Mouse (Mus musculus) neural tube, embryonic 15.5 days (tissue): ENCODE results near the gene Mpv17. TPM values are rescaled to one million over a fixed set of nuclear protein-coding genes. Genes with fewer than 3 reads are reported as not detected.

ENCODE experiments used
- ATAC-seq: fragments of 200-750 bp; cut with Nextera tagmentation; 2 replicates; pipeline ENCODE4 v1.8.0; 2017; ENCODE audit warnings: mild to moderate bottlenecking, moderate TSS enrichment, moderate library complexity; ENCODE audit not compliant: low FRiP score
- H3K27ac ChIP-seq: fragments of 300-500 bp; sonication (generic); replicated peaks from 2 replicates; pipeline ENCODE4 v1.5.1; 2015; ENCODE audit warnings: mild to moderate bottlenecking, inconsistent platforms
- H3K27me3 ChIP-seq: fragments of 300-500 bp; sonication (generic); replicated peaks from 2 replicates; pipeline ENCODE4 v1.6.1; 2015; ENCODE audit warnings: inconsistent platforms
- H3K36me3 ChIP-seq: fragments of 300-500 bp; sonication (generic); 2 replicates; pipeline ENCODE4 v1.6.1; 2015; ENCODE audit warnings: inconsistent platforms
- H3K4me1 ChIP-seq: fragments of 300-500 bp; sonication (generic); 2 replicates; pipeline ENCODE4 v1.6.1; 2015; ENCODE audit warnings: inconsistent platforms
- H3K4me2 ChIP-seq: fragments of 300-500 bp; sonication (generic); 2 replicates; pipeline ENCODE4 v1.6.1; 2015; ENCODE audit warnings: inconsistent platforms, mild to moderate bottlenecking, moderate library complexity
- H3K4me3 ChIP-seq: fragments of 300-500 bp; sonication (generic); replicated peaks from 2 replicates; pipeline ENCODE4 v1.5.1; 2015; ENCODE audit warnings: mild to moderate bottlenecking, inconsistent platforms
- H3K9ac ChIP-seq: fragments of 300-500 bp; sonication (generic); replicated peaks from 2 replicates; pipeline ENCODE4 v1.6.1; 2015; ENCODE audit warnings: mild to moderate bottlenecking, inconsistent platforms
- H3K9me3 ChIP-seq: fragments of 300-500 bp; sonication (generic); replicated peaks from 2 replicates; pipeline ENCODE4 v1.6.1; 2016; ENCODE audit warnings: inconsistent platforms
- WGBS: fragments of 180-500 bp; shearing (Covaris S2); methylation state at CpG from one replicate; pipeline ENCODE4 v1.1.7; 2015; ENCODE audit warnings: mixed read lengths; 5-methylcytosine and 5-hydroxymethylcytosine counted together
- polyA plus RNA-seq: library from polyadenylated mRNA; unstranded; fragments of >200 nt; fragmentation: Nextera tagmentation; extraction: Ambion mirVana; gene quantifications from 2 replicates; pipeline ENCODE4 v1.2.1, GENCODE M21; 2015

The Mpv17 gene
- polyA plus RNA-seq, 1 experiment from 2014 or later: 57.4 TPM

DNA sequence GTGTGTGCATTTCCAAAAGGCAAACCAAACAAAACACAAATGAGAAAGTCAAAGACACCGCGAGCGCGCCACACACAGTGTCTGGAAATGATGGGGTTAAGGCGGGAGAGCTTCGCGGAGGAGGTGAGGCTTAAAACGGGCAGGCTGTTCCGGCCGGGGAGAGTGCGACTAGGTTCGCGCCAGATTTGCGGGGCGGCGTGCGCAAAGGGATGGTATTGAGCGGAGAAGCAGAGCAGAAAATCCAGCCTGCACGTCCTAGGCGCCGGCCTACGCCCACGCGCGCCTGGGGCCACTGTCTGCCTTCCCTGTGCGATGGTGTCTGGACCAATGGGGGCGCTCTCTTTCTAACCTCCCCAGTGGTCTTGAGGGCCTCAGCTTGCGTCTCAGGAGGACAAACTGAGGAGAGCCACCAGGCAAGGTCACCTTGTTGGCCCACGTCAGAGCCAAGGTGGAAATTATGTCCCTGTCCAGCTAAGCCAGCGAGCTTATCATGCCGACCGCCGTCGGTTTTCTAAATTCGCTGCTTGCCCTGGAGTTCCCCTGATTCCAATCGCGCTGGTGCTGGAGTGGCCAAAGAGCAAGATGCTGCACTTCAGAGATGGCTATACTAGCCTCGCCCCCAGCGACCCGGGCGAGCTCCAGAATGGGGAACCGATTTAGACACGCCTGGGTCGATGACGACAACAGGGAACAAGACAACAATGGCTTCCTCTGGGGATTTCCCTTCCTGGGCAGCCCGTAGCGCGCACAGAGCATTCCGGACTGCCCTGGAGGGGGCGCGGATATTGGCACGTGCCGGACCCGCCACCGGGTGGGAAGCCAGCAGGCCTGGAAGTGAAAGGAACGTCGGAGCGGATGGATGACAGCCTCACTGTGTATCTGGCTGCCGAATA lies 59.0 kb downstream of the Mpv17 start:
- Histone ChIP-seq H3K9ac (0 out of 2 replicates have a peak overlapping the region, but pooled peaks have one; percentile 30), H3K4me2 (peak overlapping the region; percentile 68), H3K4me1 (peaks cover 54% of the 10 kb centered on the region)

GRCm38 (mm10) chr5:31094100-31094798 lies 59.8 kb downstream of the Mpv17 start:
- H3K9me3 ChIP-seq: no peaks in the 10 kb centered on the region
- no peak overlapping the region for H3K9ac ChIP-seq
- WGBS: 1% methylated on average over 29 of the region's 29 CpGs
- no peak overlapping the region for H3K27ac ChIP-seq
- peak overlapping the region; percentile 68 for H3K4me2 ChIP-seq
- ATAC-seq: no peak
- H3K4me3 ChIP-seq: peak overlapping the region; percentile 53
- H3K27me3 ChIP-seq: peaks cover 81% of the 10 kb centered on the region
- peaks cover 54% of the 10 kb centered on the region for H3K4me1 ChIP-seq
- H3K36me3 ChIP-seq: no peaks in the 10 kb centered on the region

More for the DNA sequence above, 59.0 kb downstream of the Mpv17 start:
- Histone ChIP-seq H3K27ac (no peak overlapping the region), H3K9me3 (no peaks in the 10 kb centered on the region), H3K4me3 (peak overlapping the region; percentile 53), H3K27me3 (peaks cover 73% of the 10 kb centered on the region), H3K36me3 (no peaks in the 10 kb centered on the region)
- no peak for ATAC-seq
- WGBS: under 1% methylated on average over 59 of the region's 59 CpGs

DNA sequence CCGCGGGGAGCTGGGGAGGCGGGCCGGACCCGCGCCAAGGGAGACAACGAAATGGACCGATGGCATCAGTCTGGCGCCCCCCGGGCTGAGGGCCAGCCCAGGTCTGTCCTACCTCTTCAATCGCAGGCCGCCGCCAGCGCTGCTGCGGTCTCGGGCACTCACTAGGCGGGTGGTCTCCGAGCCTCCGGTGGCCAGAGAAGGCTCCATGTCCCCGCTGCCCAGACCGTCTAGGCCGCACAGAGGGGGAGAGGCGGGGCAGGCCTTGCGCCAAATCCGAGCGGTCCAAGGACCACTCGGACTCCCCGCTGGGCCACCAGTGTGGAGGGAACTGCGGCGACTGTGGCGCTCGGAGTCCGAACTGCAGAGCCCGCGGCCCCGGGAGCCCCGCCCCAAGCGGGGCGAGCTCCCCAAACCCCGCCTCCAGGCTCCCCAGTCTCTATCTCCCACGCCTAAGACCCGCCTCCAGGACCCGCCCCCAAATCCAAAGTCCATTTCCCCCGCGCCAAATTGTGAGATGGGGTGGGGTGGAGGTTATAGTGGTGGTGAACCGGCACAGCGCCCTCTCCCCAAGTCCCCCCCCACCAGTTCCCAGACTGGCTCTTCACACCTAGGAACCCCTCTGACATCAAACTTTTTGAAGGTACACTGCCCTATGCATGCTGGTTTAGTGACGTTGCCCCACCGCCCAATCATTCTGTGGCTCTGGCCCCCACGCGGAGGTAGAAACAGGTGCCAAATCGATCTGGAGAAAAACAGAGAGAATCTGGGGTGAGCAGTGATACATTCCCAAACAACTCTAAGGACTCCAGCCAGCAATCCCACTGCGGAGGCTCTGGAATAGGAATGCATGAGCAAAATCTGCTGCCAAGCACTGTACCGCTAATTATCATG lies 60.7 kb downstream of the Mpv17 start:
- no peaks in the 10 kb centered on the region for H3K9me3 ChIP-seq
- H3K4me3 ChIP-seq: peak overlapping the region; percentile 53
- ATAC-seq: peak; percentile 83
- peak overlapping the region; percentile 70 for H3K9ac ChIP-seq
- H3K36me3 ChIP-seq: no peaks in the 10 kb centered on the region
- peak overlapping the region; percentile 61 for H3K27ac ChIP-seq
- H3K27me3 ChIP-seq: peaks cover 80% of the 10 kb centered on the region
- WGBS: under 1% methylated on average over 49 of the region's 54 CpGs
- H3K4me2 ChIP-seq: peak overlapping the region; percentile 68
- peaks cover 54% of the 10 kb centered on the region for H3K4me1 ChIP-seq

- H3K27ac ChIP-seq: peak overlapping the region; percentile 61
- peaks cover 75% of the 10 kb centered on the region for H3K27me3 ChIP-seq
- no peak for ATAC-seq
Measured at GRCm38 (mm10) chr5:31092231-31092975, 61.6 kb downstream of the Mpv17 start.

More at GRCm38 (mm10) chr5:31092231-31092975, 61.6 kb downstream of the Mpv17 start:
- peak overlapping the region; percentile 68 for H3K4me2 ChIP-seq
- H3K36me3 ChIP-seq: no peaks in the 10 kb centered on the region
- H3K4me1 ChIP-seq: peaks cover 54% of the 10 kb centered on the region
- WGBS: 3% methylated on average over 25 of the region's 53 CpGs
- peak overlapping the region; percentile 53 for H3K4me3 ChIP-seq
- no peaks in the 10 kb centered on the region for H3K9me3 ChIP-seq
- H3K9ac ChIP-seq: peak overlapping the region; percentile 70

Other genes with a start within 250 kb of the Mpv17 start
- 244 and 282 TPM in 2 replicates for gene Ost4, start 246.5 kb downstream of the Mpv17 start, polyA plus RNA-seq
- gene Emilin1, start 240.8 kb downstream of the Mpv17 start, polyA plus RNA-seq: 24.5 and 52.1 TPM in 2 replicates
- gene Khk, start 232.8 kb downstream of the Mpv17 start, polyA plus RNA-seq: 12.7 and 17.0 TPM in 2 replicates
- 68.9 and 80.2 TPM in 2 replicates for gene Cgref1, start 208.7 kb downstream of the Mpv17 start, polyA plus RNA-seq
- 124 and 125 TPM in 2 replicates for gene Preb, start 193.9 kb downstream of the Mpv17 start, polyA plus RNA-seq
- gene Tcf23, start 185.6 kb downstream of the Mpv17 start, polyA plus RNA-seq: 0.13 TPM in 1 of 2 replicates, not detected in the other
- gene Atraid, start 105.9 kb downstream of the Mpv17 start, polyA plus RNA-seq: 173 and 179 TPM in 2 replicates
- gene Slc5a6, start 105.3 kb downstream of the Mpv17 start, polyA plus RNA-seq: 16.7 and 17.8 TPM in 2 replicates
- gene Cad, start 99.5 kb downstream of the Mpv17 start, polyA plus RNA-seq: 11.6 and 13.5 TPM in 2 replicates
- gene Dnajc5g, start 48.0 kb downstream of the Mpv17 start, polyA plus RNA-seq: not detected in 2 replicates
- 44.9 and 55.5 TPM in 2 replicates for gene Slc30a3, start 46.0 kb downstream of the Mpv17 start, polyA plus RNA-seq
- gene Trim54, start 37.5 kb downstream of the Mpv17 start, polyA plus RNA-seq: 0.33 and 1.5 TPM in 2 replicates
- gene Ucn, start 15.4 kb downstream of the Mpv17 start, polyA plus RNA-seq: 0.41 TPM in 1 of 2 replicates, not detected in the other
- gene Gm29609, start 25.7 kb upstream of the Mpv17 start, polyA plus RNA-seq: 1.5 and 1.9 TPM in 2 replicates
- gene Gtf3c2, start 25.9 kb upstream of the Mpv17 start, polyA plus RNA-seq: 54.0 and 61.9 TPM in 2 replicates
- gene Snx17, start 39.0 kb upstream of the Mpv17 start, polyA plus RNA-seq: 111 and 120 TPM in 2 replicates
- gene Eif2b4, start 39.2 kb upstream of the Mpv17 start, polyA plus RNA-seq: 86.8 and 90.4 TPM in 2 replicates
- gene Zfp513, start 48.1 kb upstream of the Mpv17 start, polyA plus RNA-seq: 14.2 and 14.9 TPM in 2 replicates
- gene Ppm1g, start 66.4 kb upstream of the Mpv17 start, polyA plus RNA-seq: 167 and 173 TPM in 2 replicates
- gene Nrbp1, start 86.6 kb upstream of the Mpv17 start, polyA plus RNA-seq: 166 and 168 TPM in 2 replicates
- gene Gm9970, start 87.0 kb upstream of the Mpv17 start, polyA plus RNA-seq: 0.36 and 0.51 TPM in 2 replicates
- gene Krtcap3, start 97.4 kb upstream of the Mpv17 start, polyA plus RNA-seq: 3.0 and 11.2 TPM in 2 replicates
- gene Ift172, start 136.9 kb upstream of the Mpv17 start, polyA plus RNA-seq: 28.9 and 30.4 TPM in 2 replicates
- 102 and 129 TPM in 2 replicates for gene Fndc4, start 141.8 kb upstream of the Mpv17 start, polyA plus RNA-seq
- 0.10 and 0.24 TPM in 2 replicates for gene Gckr, start 143.2 kb upstream of the Mpv17 start, polyA plus RNA-seq